Comparison of ENCODE assay signal across 16 mouse cellular contexts in genomic region chr19:59041086-59041485, GRCm38 (mm10).
"Had no signal": no experiment of that assay in that cellular context is flagged by ENCODE, and none has a peak within 500 bp of the region (broad histone marks: within the 10 kb centered on the region; RNA-seq: fewer than 3 reads in every experiment).

No protein-coding gene starts in this region.

- H3K4me1 ChIP-seq: stomach, embryonic 15.5 days had no signal

- H3K27ac ChIP-seq: neural tube, embryonic 13.5 days; neural tube, embryonic 15.5 days; stomach, embryonic 15.5 days; stomach, postnatal 0 days had no signal

- DNase-seq: retina, postnatal 1 day; right cerebral cortex, adult 18-20 months; right cerebral cortex, postnatal 14 days; right cerebral cortex, postnatal 25 days; right cerebral cortex, postnatal 4 days; spleen, adult 18-20 months; thymus, adult 18-20 months; thymus, adult 2 months; thymus, postnatal 14 days; thymus, postnatal 25 days; thymus, postnatal 36 days; thymus, postnatal 4 days had no signal

- H3K9ac ChIP-seq: neural tube, embryonic 13.5 days; neural tube, embryonic 15.5 days; stomach, embryonic 15.5 days had no signal

- H3K27me3 ChIP-seq: neural tube, embryonic 15.5 days; stomach, embryonic 15.5 days had no signal

- H3K9me3 ChIP-seq: neural tube, embryonic 13.5 days; neural tube, embryonic 15.5 days; stomach, embryonic 15.5 days had no signal

- H3K36me3 ChIP-seq: neural tube, embryonic 13.5 days; stomach, embryonic 15.5 days had no signal

- H3K4me3 ChIP-seq: neural tube, embryonic 13.5 days; neural tube, embryonic 15.5 days; stomach, embryonic 15.5 days had no signal

- H3K4me2 ChIP-seq: neural tube, embryonic 13.5 days; neural tube, embryonic 15.5 days; stomach, embryonic 15.5 days had no signal
